Mouse (Mus musculus): Measurements from ENCODE around the gene Nav1.
A peak's percentile ranks its signal among the peaks of the same experiment; 100 is the strongest.

Gene Nav1

DNA sequence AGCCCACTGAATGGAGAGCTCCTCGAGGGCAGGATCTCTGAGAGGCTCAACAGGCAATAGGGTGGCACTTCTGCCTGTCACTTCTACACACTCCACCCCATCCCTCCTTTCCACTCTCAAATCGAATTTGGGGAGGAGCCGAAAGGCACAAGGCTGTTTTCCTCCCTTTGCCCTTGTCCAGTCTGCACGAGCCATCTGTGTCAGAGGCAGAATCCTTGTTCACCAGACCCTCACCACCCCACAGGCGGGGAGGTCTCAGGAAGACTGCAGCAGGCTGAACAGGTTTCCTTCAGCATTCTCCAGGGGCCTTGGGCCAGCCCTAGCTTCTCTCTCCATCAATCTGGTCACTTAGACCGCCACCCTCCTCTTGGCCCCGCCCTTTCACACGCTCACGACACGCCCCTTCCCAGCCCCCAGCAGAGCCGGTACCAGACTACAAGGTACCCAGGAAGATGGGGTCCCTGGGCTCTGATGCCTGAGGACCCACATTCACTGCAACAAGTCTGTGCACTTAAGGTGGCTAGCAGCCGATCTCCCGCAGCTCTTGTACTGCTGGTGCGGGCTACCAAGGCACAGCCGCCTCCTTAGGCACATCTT is 23.9 kb downstream of the Nav1 start:
- DNase-seq (ENCODE audit: low spot score): peak; percentile 80

GRCm38 (mm10) chr1:135581001-135581400 is 26.1 kb downstream of the Nav1 start:
- DNase-seq (ENCODE audit: low spot score): peak; percentile 68

GRCm38 (mm10) chr1:135579111-135579510 is 28.0 kb downstream of the Nav1 start:
- peak; percentile 79 for DNase-seq (ENCODE audit: low spot score)

DNA sequence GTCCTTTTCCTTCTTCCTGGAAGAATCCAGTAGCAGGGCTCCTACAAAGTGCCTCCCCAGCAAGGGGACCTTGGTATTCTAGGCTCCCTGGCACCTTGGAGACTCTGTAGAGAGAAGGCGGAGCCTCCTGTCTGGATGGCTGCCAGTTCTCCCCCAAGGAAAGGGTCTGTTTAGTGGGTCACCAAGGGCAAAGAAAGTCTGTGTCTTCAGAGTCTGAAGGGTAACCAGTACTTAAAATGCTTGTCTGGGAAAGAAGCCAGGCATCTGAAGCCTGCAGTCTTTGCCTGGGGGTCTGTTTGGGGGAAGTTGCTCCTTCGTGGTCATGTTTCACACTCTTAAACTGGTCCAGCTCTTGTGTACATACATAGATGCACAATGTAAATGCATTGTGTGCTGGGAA is 29.3 kb downstream of the Nav1 start:
- no peak for DNase-seq (ENCODE audit: low spot score)

DNA sequence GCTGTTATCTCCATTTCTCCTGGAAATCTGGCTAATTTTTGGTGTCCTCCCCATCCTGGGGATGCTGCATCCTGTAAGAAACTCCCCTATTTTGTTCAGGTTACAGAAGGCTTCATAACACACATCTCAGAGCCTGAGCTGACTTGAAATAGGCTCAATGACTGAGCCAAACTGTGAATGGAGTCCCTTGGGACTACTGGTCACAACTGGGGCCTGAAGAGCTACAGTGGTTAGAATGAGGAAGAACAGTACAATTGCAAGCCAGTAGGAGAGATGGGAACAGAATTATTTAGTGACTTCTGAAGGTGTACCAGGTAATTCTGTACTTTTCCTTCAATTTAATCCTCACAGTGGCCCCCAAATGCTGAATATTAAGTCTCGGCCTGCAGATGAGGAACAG is 31.7 kb downstream of the Nav1 start:
- DNase-seq (ENCODE audit: low spot score): no peak

GRCm38 (mm10) chr1:135574451-135575208 is 32.5 kb downstream of the Nav1 start:
- DNase-seq (ENCODE audit: low spot score): no peak

- no peak for DNase-seq (ENCODE audit: low spot score)
These were observed 34.8 kb downstream of the Nav1 start for GRCm38 (mm10) chr1:135572139-135572892.

GRCm38 (mm10) chr1:135568087-135568486 is 39.0 kb downstream of the Nav1 start:
- DNase-seq (ENCODE audit: low spot score): no peak

GRCm38 (mm10) chr1:135566611-135567010 is 40.5 kb downstream of the Nav1 start:
- DNase-seq (ENCODE audit: low spot score): no peak

DNA sequence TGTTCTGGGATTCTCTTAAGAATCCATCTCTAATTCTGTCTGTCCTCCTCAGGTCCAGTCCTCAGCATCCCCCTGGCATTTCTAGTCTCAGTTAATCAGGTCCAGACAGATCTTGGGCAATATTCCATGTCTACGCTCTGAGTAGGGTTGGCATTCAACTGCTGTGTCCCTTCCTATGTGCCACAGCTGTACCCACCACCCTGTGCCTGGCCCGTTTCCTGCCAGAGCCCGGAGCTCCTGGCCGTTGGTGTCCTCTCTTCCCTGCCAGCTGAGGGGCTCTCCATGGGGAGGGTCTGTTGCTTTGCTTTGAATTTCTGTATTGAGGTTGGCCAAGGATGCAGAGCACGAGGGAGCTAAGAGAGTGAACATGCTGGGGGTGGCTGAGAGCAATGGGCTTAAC is 41.3 kb downstream of the Nav1 start:
- no peak for DNase-seq (ENCODE audit: low spot score)

DNA sequence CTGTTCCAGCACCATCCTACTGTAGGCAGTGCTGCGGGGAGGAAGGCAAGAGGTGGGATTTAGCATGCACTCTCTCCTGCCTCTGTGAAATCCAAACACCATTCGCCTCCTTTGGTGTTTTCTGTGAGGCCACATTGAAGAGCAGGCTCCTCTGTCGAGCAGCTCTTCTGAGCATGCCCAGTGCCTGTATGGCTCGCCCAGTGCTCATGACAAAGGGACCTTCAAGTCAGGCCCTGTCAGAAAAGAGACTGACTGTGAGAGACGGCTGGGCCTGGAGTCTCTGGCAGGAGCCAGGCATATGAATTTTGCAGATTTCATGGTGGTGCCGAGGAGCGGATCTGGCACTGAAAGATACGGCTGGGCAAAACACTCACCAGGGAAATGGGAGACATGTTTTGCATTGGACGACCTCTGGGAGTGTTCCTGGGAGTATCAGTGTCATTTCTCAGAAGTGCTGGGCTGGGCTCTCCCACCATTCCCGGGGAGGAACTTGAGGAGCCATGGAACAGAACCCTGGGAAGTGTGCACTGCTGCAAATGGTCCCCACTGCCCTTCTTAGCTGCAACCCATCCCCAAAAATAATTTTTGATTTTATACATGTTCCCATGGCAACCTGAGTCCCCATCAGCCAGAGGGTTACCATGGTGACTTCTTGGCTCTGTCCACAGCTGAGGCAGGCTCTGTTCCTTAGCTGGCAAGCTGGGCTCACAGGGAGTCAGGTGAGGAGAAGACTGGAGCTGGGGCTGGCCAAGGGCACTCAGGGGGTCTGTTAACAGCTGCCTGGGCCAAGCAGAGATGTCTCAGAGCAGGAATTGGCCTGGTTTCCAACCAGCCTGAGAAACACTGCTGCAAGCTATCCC is 42.2 kb downstream of the Nav1 start:
- DNase-seq (ENCODE audit: low spot score): no peak

- peak; percentile 83 for DNase-seq (ENCODE audit: low spot score)
These were observed 43.2 kb downstream of the Nav1 start for GRCm38 (mm10) chr1:135563781-135564414.

DNA sequence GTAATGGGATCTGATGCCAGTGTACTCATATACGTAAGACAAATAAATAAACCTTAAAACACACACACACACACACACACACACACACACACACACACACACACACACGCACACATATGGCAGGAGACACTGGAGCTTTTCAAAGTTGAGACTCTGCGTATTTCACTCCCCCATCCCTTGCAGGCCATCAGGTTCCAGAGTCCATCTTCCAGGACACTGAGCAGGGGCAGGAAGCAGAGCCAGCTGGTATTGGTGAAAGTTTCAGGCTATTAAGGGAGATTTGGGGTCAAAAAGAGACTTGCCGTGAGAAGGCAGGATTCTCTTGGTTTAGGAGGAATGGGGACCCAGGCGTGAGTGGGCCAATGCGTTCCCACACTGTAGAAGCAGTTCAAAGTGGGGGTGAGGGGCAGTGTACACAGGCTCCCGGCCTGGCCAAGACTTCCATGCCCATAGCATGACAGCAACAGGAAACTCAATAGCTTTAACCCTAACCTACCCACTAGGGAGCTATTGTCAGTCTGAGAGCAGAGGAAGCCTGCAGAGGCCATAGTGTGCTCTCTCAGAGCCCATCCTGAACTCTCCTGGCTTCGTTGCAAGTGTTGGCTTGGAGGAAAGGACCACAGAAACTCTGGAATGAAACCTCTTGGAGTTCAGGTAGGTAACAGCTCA is 44.0 kb downstream of the Nav1 start:
- DNase-seq (ENCODE audit: low spot score): no peak

DNA sequence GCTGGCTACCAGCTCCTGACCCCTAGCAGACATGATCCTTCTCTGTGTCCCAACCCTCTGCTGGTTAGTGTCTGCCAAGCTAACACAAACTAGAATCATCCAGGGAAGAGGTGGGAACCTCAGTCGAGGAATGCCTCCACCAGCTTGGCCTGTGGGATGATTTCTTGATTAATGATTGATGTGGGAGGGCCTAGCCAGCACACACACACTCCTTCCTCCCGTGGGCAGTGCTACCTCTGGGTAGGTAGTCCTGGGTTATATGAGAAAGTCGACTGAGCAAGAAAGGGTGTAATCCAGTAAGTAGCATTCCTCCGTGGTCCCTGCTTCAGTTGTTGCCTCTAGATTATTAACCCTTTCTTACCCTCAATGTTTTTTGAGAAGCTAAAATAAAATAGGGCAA is 45.0 kb downstream of the Nav1 start:
- DNase-seq (ENCODE audit: low spot score): no peak

GRCm38 (mm10) chr1:135561282-135561681 is 45.8 kb downstream of the Nav1 start:
- no peak for DNase-seq (ENCODE audit: low spot score)

GRCm38 (mm10) chr1:135557976-135558375 is 49.1 kb downstream of the Nav1 start:
- DNase-seq (ENCODE audit: low spot score): no peak

DNA sequence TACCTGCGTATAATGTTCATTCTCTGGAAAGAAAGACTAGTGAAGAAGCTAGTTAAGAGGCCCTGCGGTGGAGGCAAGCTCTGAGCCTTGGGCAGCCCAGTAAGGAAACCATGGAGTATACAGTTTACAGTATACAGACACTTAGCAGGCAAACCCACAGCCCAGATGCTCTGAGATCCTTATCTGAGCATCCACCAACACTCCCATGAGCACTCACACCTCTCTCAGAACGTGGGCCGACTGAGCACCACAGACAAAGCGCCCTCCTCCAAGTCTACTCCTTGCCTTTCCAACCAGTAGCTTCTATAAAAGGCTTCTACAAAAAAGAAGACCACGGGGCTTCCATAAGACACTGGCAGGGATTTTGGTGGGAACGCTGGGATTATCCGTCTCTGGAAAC is 51.2 kb downstream of the Nav1 start:
- no peak for DNase-seq (ENCODE audit: low spot score)

GRCm38 (mm10) chr1:135554632-135555260 is 52.3 kb downstream of the Nav1 start:
- DNase-seq (ENCODE audit: low spot score): peak; percentile 65

GRCm38 (mm10) chr1:135553615-135554014 is 53.5 kb downstream of the Nav1 start:
- no peak for DNase-seq (ENCODE audit: low spot score)

DNA sequence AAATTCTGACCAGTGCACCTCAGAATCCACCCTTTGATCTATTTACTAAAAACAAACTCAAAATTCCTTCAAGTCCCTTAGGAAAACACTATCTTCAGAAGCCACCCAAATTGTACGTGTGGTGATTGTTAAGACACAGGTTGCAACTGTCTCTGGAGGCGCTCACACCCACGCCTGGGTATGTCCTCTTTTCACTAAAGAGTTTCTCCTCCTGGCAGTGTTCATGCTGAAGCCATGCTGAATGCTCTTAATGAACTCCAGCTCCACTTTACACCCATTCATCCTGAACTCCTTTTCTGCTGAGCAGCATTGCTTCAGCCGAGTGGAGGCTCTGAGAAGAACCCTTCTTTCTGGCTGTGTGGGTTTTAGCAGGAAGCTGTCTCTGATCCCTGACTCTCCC is 53.9 kb downstream of the Nav1 start:
- no peak for DNase-seq (ENCODE audit: low spot score)

GRCm38 (mm10) chr1:135550886-135551285 is 56.2 kb downstream of the Nav1 start:
- DNase-seq (ENCODE audit: low spot score): peak; percentile 56
